Mouse (Mus musculus) intestine, embryonic 15.5 days (tissue): ENCODE results near the gene Atxn1l. TPM values are rescaled to one million over a fixed set of nuclear protein-coding genes. Genes with fewer than 3 reads are reported as not detected.

Experiments used
- ATAC-seq: fragments of 200-750 bp; cut with Nextera tagmentation; 2 replicates; pipeline ENCODE4 v1.8.0; 2017; ENCODE audit warnings: moderate TSS enrichment, moderate library complexity
- H3K27ac ChIP-seq: fragments of 300-500 bp; sonication (generic); 2 replicates; pipeline ENCODE4 v1.5.1; 2015; ENCODE audit warnings: mild to moderate bottlenecking, inconsistent platforms
- H3K27me3 ChIP-seq: fragments of 300-500 bp; sonication (generic); replicated peaks from 2 replicates; pipeline ENCODE4 v1.6.1; 2015; ENCODE audit warnings: inconsistent platforms
- H3K36me3 ChIP-seq: fragments of 300-500 bp; sonication (generic); 2 replicates; pipeline ENCODE4 v1.6.1; 2015; ENCODE audit warnings: inconsistent platforms
- H3K4me1 ChIP-seq: fragments of 300-500 bp; sonication (generic); replicated peaks from 2 replicates; pipeline ENCODE4 v1.6.1; 2015; ENCODE audit warnings: inconsistent platforms
- H3K4me2 ChIP-seq: fragments of 300-500 bp; sonication (generic); replicated peaks from 2 replicates; pipeline ENCODE4 v1.6.1; 2015; ENCODE audit warnings: mild to moderate bottlenecking, inconsistent platforms
- H3K4me3 ChIP-seq: fragments of 300-500 bp; sonication (generic); replicated peaks from 2 replicates; pipeline ENCODE4 v1.5.1; 2015; ENCODE audit warnings: inconsistent platforms
- H3K9ac ChIP-seq: fragments of 300-500 bp; sonication (generic); 2 replicates; pipeline ENCODE4 v1.6.1; 2015; ENCODE audit warnings: inconsistent platforms
- H3K9me3 ChIP-seq: fragments of 300-500 bp; sonication (generic); 2 replicates; pipeline ENCODE4 v1.6.1; 2016; ENCODE audit warnings: inconsistent platforms
- WGBS: fragments of 180-500 bp; shearing (Covaris S2); methylation state at CpG from one replicate; pipeline ENCODE4 v1.1.7; 2015; 5-methylcytosine and 5-hydroxymethylcytosine counted together
- polyA plus RNA-seq: library from polyadenylated mRNA; unstranded; fragments of >200 nt; fragmentation: Nextera tagmentation; extraction: Ambion mirVana; gene quantifications from 2 replicates; pipeline ENCODE4 v1.2.1, GENCODE M21; 2015

The Atxn1l gene
- polyA plus RNA-seq, 1 experiment from 2014 or later, result 5.7 TPM

DNA sequence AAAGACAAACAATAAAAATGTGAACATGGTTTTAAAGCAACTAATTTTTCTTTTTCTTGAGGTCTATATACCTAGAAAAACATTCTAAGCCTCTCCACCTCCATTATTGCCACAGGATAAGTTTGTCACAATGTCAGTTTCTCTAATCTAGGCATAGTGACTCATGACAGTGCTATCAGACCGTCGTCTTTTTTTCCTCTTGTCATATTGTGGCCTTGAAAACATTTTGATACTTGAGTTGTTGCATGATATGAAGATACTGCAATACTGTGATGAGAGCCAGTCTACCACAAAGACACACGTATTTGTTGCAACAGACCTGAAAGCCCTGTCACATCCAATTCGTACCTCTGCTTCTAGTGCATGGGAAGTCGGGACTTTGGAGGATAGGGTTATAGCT lies 22.6 kb downstream of the Atxn1l start:
- Histone ChIP-seq H3K4me3 (no peak overlapping the region), H3K4me1 (no peaks in the 10 kb centered on the region), H3K9me3 (no peaks in the 10 kb centered on the region), H3K27ac (no peak overlapping the region), H3K36me3 (peaks cover 52% of the 10 kb centered on the region), H3K4me2 (no peak overlapping the region), H3K27me3 (no peaks in the 10 kb centered on the region), H3K9ac (no peak overlapping the region)
- 92% methylated on average over 5 of the region's 5 CpGs for WGBS
- no peak for ATAC-seq

GRCm38 (mm10) chr8:109712521-109712920 lies 25.0 kb downstream of the Atxn1l start:
- H3K4me1 ChIP-seq, result no peaks in the 10 kb centered on the region
- H3K36me3 ChIP-seq, result peaks cover 42% of the 10 kb centered on the region
- no peak overlapping the region for H3K4me3 ChIP-seq
- no peak overlapping the region for H3K4me2 ChIP-seq
- no peak overlapping the region for H3K9ac ChIP-seq
- WGBS, result 89% methylated on average over 1 of the region's 1 CpGs
- no peak overlapping the region for H3K27ac ChIP-seq
- no peaks in the 10 kb centered on the region for H3K9me3 ChIP-seq
- ATAC-seq, result no peak
- H3K27me3 ChIP-seq, result no peaks in the 10 kb centered on the region

DNA sequence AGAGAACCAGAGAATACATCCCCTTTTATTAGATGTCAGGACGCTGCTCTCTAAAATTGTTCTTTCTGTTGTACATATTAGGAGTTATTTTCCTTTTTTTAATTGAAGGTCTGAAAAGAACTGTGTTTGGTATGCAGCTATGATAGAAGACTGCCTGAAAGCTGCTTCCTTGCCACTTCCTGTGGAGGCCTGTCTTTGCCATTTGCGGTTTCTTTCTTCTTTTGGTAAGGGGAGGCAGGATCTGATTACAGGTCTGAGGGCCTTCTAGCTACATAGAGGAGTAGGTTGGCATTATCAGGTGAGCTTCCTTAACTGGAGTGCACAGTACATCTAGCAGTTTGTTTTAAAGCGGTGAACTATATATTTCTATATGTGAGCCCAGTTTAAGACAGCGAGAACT lies 29.6 kb downstream of the Atxn1l start:
- no peak overlapping the region for H3K27ac ChIP-seq
- ATAC-seq, result no peak

GRCm38 (mm10) chr8:109706874-109707237 lies 30.7 kb downstream of the Atxn1l start:
- Histone ChIP-seq H3K36me3 (peaks cover 9% of the 10 kb centered on the region; the same call in 1 of the 2 replicates), H3K9ac (no peak overlapping the region), H3K9me3 (no peaks in the 10 kb centered on the region), H3K27me3 (no peaks in the 10 kb centered on the region), H3K4me2 (peak overlapping the region; percentile 80), H3K4me1 (peaks cover 19% of the 10 kb centered on the region), H3K4me3 (peak overlapping the region; percentile 95), H3K27ac (no peak overlapping the region)
- WGBS, result 13% methylated on average over 2 of the region's 2 CpGs
- ATAC-seq, result peak; percentile 44; the same call in 1 of the 2 replicates

More for the DNA sequence above, 29.6 kb downstream of the Atxn1l start:
- no peaks in the 10 kb centered on the region for H3K27me3 ChIP-seq
- H3K4me3 ChIP-seq, result no peak overlapping the region
- peaks cover 18% of the 10 kb centered on the region; the same call in 1 of the 2 replicates for H3K36me3 ChIP-seq
- 93% methylated on average over 4 of the region's 4 CpGs for WGBS
- H3K4me1 ChIP-seq, result peaks cover 19% of the 10 kb centered on the region
- H3K9ac ChIP-seq, result no peak overlapping the region
- H3K9me3 ChIP-seq, result no peaks in the 10 kb centered on the region
- no peak overlapping the region for H3K4me2 ChIP-seq

DNA sequence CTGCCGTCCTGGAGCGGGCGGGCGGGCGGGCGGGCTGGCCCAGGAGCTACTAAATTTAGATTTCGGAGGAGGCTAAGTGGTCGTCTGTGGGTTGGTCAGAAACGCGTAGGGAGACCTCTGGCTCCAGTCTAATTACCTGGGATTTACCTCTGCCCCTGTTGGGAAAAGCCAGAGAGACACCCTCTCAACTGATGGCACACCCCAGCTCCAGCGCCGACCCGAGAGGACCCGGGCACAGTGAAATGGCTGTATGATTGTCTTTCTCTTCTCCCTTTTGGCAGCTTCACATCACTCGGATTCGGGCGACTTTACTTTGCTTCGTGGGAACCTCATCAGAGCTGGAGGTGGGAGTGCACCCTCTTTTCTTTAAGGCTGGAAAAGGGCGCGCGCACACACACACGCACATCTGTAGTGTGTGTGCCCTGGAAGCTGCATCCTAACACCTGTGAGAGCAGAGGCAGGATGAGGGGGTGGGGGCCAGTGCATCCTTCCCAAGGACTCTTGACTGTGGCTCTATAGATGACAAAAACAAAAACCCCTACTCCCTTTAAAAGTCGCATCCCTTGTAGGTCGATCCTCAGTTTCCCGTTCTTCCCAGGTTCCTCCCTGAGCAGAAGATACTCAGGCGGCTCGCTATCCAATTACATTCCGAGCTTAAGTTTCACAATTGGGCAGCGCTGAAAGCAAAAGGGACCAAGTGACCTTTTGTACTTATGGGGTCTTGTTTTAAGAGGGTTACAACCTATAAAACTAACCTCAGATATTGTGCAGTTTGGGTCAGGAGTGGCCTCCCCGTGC lies 31.3 kb downstream of the Atxn1l start:
- Histone ChIP-seq H3K27ac (peak overlapping the region; percentile 93; the same call in 1 of the 2 replicates), H3K36me3 (peaks cover 9% of the 10 kb centered on the region; the same call in 1 of the 2 replicates), H3K9ac (peak overlapping the region; percentile 96), H3K4me1 (peaks cover 19% of the 10 kb centered on the region), H3K9me3 (no peaks in the 10 kb centered on the region), H3K27me3 (no peaks in the 10 kb centered on the region), H3K4me3 (peak overlapping the region; percentile 95), H3K4me2 (peak overlapping the region; percentile 80)
- 2% methylated on average over 29 of the region's 30 CpGs for WGBS
- peak; percentile 50 for ATAC-seq

DNA sequence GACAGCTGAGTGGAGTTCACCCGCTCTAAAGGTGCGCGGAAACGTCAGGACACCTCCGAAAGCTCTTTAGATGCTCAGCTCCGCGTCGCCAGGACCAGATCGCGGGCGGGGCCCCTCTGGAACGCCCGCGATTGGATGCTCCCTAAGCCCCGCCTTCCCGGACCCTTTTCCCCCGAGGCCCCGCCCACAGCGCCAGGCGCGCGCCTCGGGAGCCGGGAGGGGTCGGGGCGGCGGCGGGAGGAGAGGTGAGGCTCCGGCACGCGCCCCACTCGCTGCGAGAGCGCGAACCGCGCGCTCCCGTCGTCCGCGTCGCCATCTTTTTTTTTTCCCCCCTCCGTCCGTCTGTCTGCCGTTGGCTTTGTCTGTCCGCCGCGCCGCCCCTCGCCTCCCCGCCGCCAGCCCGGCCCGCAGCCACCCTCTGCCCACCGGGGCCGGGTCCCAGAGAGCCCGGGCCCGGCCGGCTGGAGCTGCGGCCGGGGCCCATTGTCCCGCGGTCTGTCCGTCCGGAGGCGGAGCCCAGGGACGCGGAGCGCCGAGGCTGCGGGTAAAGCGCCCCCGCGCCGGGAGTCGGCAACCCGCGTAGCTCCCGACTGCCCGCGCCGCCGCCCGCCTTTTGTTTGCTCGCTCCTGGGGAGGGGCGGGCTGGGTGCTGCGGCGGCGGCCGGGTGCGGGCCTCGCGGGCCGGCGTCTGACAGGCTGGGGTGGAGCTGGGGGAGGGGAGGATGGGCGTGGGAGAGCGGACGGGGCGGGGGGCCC lies 32.0 kb downstream of the Atxn1l start, which contains the start of gene Zfp821:
Gene Zfp821 (plus strand): TSS at position 227 of the 756 bp plus-strand sequence.
- Histone ChIP-seq H3K4me2 (peak within 1 kb of the TSS; percentile 80), H3K4me1 (peaks cover 19% of the 10 kb centered on the region), H3K27me3 (no peaks in the 10 kb centered on the region), H3K9me3 (no peaks in the 10 kb centered on the region), H3K4me3 (peak within 1 kb of the TSS; percentile 95), H3K36me3 (peaks cover 6% of the 10 kb centered on the region; the same call in 1 of the 2 replicates), H3K27ac (peak within 1 kb of the TSS; percentile 93), H3K9ac (peak within 1 kb of the TSS; percentile 96)
- ATAC-seq, result peak; percentile 96
- WGBS, result under 1% methylated on average over 71 of the region's 100 CpGs

GRCm38 (mm10) chr8:109704565-109705319 lies 32.8 kb downstream of the Atxn1l start:
- peak; percentile 48 for ATAC-seq
- Histone ChIP-seq H3K9me3 (no peaks in the 10 kb centered on the region), H3K9ac (peak overlapping the region; percentile 21; the same call in 1 of the 2 replicates), H3K4me1 (peaks cover 19% of the 10 kb centered on the region), H3K36me3 (no peaks in the 10 kb centered on the region; the same call in 1 of the 2 replicates), H3K4me3 (peak overlapping the region; percentile 95), H3K4me2 (peak overlapping the region; percentile 80), H3K27me3 (no peaks in the 10 kb centered on the region), H3K27ac (peak overlapping the region; percentile 10; the same call in 1 of the 2 replicates)
- WGBS, result 8% methylated on average over 24 of the region's 24 CpGs

DNA sequence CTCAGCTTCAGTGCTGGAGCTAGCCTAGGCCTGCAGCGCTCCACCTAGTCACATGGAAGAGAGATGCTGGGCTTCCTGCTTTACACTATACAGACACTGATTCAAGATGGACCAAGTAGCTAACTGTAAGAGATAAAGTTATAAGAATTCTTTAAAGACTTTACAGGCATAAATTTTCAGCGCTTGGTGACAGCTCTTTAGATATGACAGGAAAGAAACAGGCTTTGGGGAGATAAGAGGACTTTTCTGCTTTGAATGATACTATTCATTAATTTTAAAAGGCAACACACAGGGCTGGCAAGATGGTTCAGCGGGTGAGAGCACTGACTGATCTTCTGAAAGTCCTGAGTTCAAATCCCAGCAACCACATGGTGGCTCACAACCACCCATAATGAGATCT lies 39.1 kb downstream of the Atxn1l start:
- H3K27me3 ChIP-seq, result no peaks in the 10 kb centered on the region
- no peaks in the 10 kb centered on the region for H3K9me3 ChIP-seq
- H3K4me3 ChIP-seq, result no peak overlapping the region
- no peak overlapping the region for H3K4me2 ChIP-seq
- H3K9ac ChIP-seq, result no peak overlapping the region
- H3K4me1 ChIP-seq, result no peaks in the 10 kb centered on the region
- H3K36me3 ChIP-seq, result no peaks in the 10 kb centered on the region
- ATAC-seq, result no peak
- 77% methylated on average over 3 of the region's 3 CpGs for WGBS
- H3K27ac ChIP-seq, result no peak overlapping the region

GRCm38 (mm10) chr8:109697754-109698153 lies 39.8 kb downstream of the Atxn1l start:
- WGBS, result 78% methylated on average over 1 of the region's 1 CpGs
- Histone ChIP-seq H3K9ac (no peak overlapping the region), H3K27ac (no peak overlapping the region), H3K4me2 (no peak overlapping the region), H3K4me3 (no peak overlapping the region), H3K27me3 (no peaks in the 10 kb centered on the region), H3K36me3 (no peaks in the 10 kb centered on the region), H3K4me1 (no peaks in the 10 kb centered on the region), H3K9me3 (no peaks in the 10 kb centered on the region)
- no peak for ATAC-seq

DNA sequence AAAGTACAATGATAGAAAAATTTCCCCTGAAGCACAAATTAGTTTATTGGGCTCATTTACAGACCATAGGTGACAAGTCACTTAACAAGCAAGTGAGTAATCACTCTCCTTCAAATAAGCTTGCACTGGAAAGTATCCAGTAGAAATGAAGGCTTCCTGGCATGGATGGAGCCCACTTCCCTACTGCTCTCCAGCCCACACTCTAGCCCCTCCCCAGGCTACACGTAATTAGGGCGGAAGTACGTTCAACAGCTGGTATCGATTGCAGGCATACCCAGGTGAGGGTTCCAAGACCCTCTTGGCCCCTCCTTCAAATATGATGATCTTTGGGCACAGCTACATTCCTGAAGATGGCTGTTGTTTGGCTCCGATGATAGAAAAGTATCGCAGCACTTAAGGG lies 43.4 kb downstream of the Atxn1l start:
- Histone ChIP-seq H3K27ac (no peak overlapping the region), H3K27me3 (no peaks in the 10 kb centered on the region), H3K36me3 (no peaks in the 10 kb centered on the region), H3K9me3 (no peaks in the 10 kb centered on the region), H3K4me1 (peaks cover 13% of the 10 kb centered on the region), H3K4me2 (peak overlapping the region; percentile 71), H3K9ac (no peak overlapping the region), H3K4me3 (no peak overlapping the region)
- 55% methylated on average over 6 of the region's 6 CpGs for WGBS
- no peak for ATAC-seq

GRCm38 (mm10) chr8:109693146-109693900 lies 44.2 kb downstream of the Atxn1l start, which contains the start of gene Ist1:
Gene Ist1 (minus strand): TSS chr8:109693260.
- Histone ChIP-seq H3K9me3 (no peaks in the 10 kb centered on the region), H3K27ac (peak within 1 kb of the TSS; percentile 77), H3K4me3 (peak within 1 kb of the TSS; percentile 93), H3K4me1 (peaks cover 13% of the 10 kb centered on the region), H3K9ac (peak within 1 kb of the TSS; percentile 93), H3K27me3 (no peaks in the 10 kb centered on the region), H3K4me2 (peak within 1 kb of the TSS; percentile 71), H3K36me3 (no peaks in the 10 kb centered on the region)
- 0% methylated on average over 57 of the region's 57 CpGs for WGBS
- peak; percentile 100 for ATAC-seq
